Mouse (Mus musculus): Measurements from ENCODE around the gene Smoc1. TPM values are rescaled to one million over a fixed set of nuclear protein-coding genes. Genes with fewer than 3 reads are reported as not detected.

The Smoc1 gene
- total and polyA plus RNA-seq, 2 experiments from 2014 or later = 2.7 to 5.9 TPM

GRCm38 (mm10) chr12:80998528-80999221 is 27.9 kb upstream of the Smoc1 start:
- ATAC-seq (ENCODE audit: insufficient read depth, low read depth) (no peak), DNase-seq (ENCODE audit: low spot score) (no peak)
- WGBS = 7% methylated on average over 33 of the region's 33 CpGs
- no peak overlapping the region for H3K4me3 ChIP-seq (ENCODE audit: low read depth, low read length)
- H3K36me3 ChIP-seq (replicated peaks; ENCODE audit: control insufficient read depth, insufficient read depth, low read length) = no peaks in the 10 kb centered on the region
- H3K4me2 ChIP-seq (ENCODE audit: low read depth, low read length) = peak overlapping the region; percentile 9; the same call in 1 of the 2 replicates
- no peaks in the 10 kb centered on the region for H3K4me1 ChIP-seq (ENCODE audit: control insufficient read depth, insufficient read depth)
- no peak overlapping the region for H3K9ac ChIP-seq (replicated peaks; ENCODE audit: low read depth, low read length)
- H3K27me3 ChIP-seq (ENCODE audit: control insufficient read depth, insufficient read depth, low read length) = peaks cover 19% of the 10 kb centered on the region
- no peaks in the 10 kb centered on the region for H3K9me3 ChIP-seq (replicated peaks; ENCODE audit: control insufficient read depth, low read length)
- H3K27ac ChIP-seq (ENCODE audit: low read depth) = no peak overlapping the region
- no peak for TF ChIP-seq EP300 (IDR thresholded peaks at IDR 0.05; ENCODE audit: low read depth)
- TF ChIP-seq CTCF (IDR thresholded peaks at IDR 0.05; ENCODE audit: low read depth) = no peak

GRCm38 (mm10) chr12:81000924-81001323 is 25.7 kb upstream of the Smoc1 start:
- WGBS = 56% methylated on average over 4 of the region's 4 CpGs
- no peaks in the 10 kb centered on the region for H3K9me3 ChIP-seq (replicated peaks; ENCODE audit: control insufficient read depth, low read length)
- H3K27me3 ChIP-seq (ENCODE audit: control insufficient read depth, insufficient read depth, low read length) = peaks cover 19% of the 10 kb centered on the region
- ATAC-seq (ENCODE audit: insufficient read depth, low read depth) = no peak
- H3K4me1 ChIP-seq (ENCODE audit: control insufficient read depth, insufficient read depth) = no peaks in the 10 kb centered on the region
- H3K36me3 ChIP-seq (replicated peaks; ENCODE audit: control insufficient read depth, insufficient read depth, low read length) = no peaks in the 10 kb centered on the region
- no peak overlapping the region for H3K9ac ChIP-seq (replicated peaks; ENCODE audit: low read depth, low read length)
- no peak for TF ChIP-seq CTCF (IDR thresholded peaks at IDR 0.05; ENCODE audit: low read depth)
- no peak for TF ChIP-seq EP300 (IDR thresholded peaks at IDR 0.05; ENCODE audit: low read depth)
- no peak overlapping the region for H3K4me2 ChIP-seq (ENCODE audit: low read depth, low read length)
- no peak for DNase-seq (ENCODE audit: low spot score)
- H3K27ac ChIP-seq (ENCODE audit: low read depth) = no peak overlapping the region
- H3K4me3 ChIP-seq (ENCODE audit: low read depth, low read length) = no peak overlapping the region

- no peaks in the 10 kb centered on the region for H3K9me3 ChIP-seq (replicated peaks; ENCODE audit: control insufficient read depth, low read length)
- WGBS = 50% methylated on average over 13 of the region's 13 CpGs
- no peaks in the 10 kb centered on the region for H3K4me1 ChIP-seq (ENCODE audit: control insufficient read depth, insufficient read depth)
- H3K36me3 ChIP-seq (replicated peaks; ENCODE audit: control insufficient read depth, insufficient read depth, low read length) = no peaks in the 10 kb centered on the region
- DNase-seq (ENCODE audit: low spot score) (no peak), ATAC-seq (ENCODE audit: insufficient read depth, low read depth) (no peak)
- H3K4me2 ChIP-seq (ENCODE audit: low read depth, low read length) = no peak overlapping the region
- H3K27me3 ChIP-seq (ENCODE audit: control insufficient read depth, insufficient read depth, low read length) = peaks cover 13% of the 10 kb centered on the region
- no peak overlapping the region for H3K27ac ChIP-seq (ENCODE audit: low read depth)
- TF ChIP-seq EP300 (IDR thresholded peaks at IDR 0.05; ENCODE audit: low read depth) = no peak
- no peak for TF ChIP-seq CTCF (IDR thresholded peaks at IDR 0.05; ENCODE audit: low read depth)
- no peak overlapping the region for H3K4me3 ChIP-seq (ENCODE audit: low read depth, low read length)
- H3K9ac ChIP-seq (replicated peaks; ENCODE audit: low read depth, low read length) = no peak overlapping the region
These were observed 23.6 kb upstream of the Smoc1 start for GRCm38 (mm10) chr12:81002841-81003635.

- no peak overlapping the region for H3K27ac ChIP-seq (ENCODE audit: low read depth)
- TF ChIP-seq CTCF (IDR thresholded peaks at IDR 0.05; ENCODE audit: low read depth) (no peak), EP300 (IDR thresholded peaks at IDR 0.05; ENCODE audit: low read depth) (no peak)
- no peak overlapping the region for H3K4me2 ChIP-seq (ENCODE audit: low read depth, low read length)
- no peak overlapping the region for H3K9ac ChIP-seq (replicated peaks; ENCODE audit: low read depth, low read length)
- H3K4me1 ChIP-seq (ENCODE audit: control insufficient read depth, insufficient read depth) = peaks cover 4% of the 10 kb centered on the region; the same call in 1 of the 2 replicates
- H3K36me3 ChIP-seq (replicated peaks; ENCODE audit: control insufficient read depth, insufficient read depth, low read length) = no peaks in the 10 kb centered on the region
- DNase-seq (ENCODE audit: low spot score) (no peak), ATAC-seq (ENCODE audit: insufficient read depth, low read depth) (no peak)
- WGBS = 17% methylated on average over 3 of the region's 3 CpGs
- H3K27me3 ChIP-seq (ENCODE audit: control insufficient read depth, insufficient read depth, low read length) = no peaks in the 10 kb centered on the region
- H3K9me3 ChIP-seq (replicated peaks; ENCODE audit: control insufficient read depth, low read length) = no peaks in the 10 kb centered on the region
- H3K4me3 ChIP-seq (ENCODE audit: low read depth, low read length) = no peak overlapping the region
These were observed 16.8 kb upstream of the Smoc1 start for GRCm38 (mm10) chr12:81009813-81010212.

DNA sequence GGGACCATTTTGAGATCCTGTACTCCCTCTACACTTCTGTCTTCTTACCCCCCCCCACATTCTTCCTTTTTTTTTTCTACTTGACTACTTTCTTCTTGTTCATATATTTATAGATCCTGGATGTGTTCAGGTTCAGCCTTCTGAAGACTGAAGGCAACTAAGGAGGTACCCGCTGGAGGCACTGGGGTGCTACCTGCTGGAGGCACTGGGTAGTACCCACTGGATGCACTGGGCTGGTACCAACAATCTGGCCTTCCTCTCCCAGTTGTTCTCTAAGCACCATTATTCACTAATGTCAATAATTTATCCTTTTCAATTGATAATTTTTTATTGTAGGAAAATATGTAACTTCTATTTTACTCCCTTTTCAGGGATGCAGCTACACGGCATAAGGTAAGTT is 14.6 kb upstream of the Smoc1 start:
- H3K36me3 ChIP-seq (replicated peaks; ENCODE audit: control insufficient read depth, insufficient read depth, low read length) = no peaks in the 10 kb centered on the region
- no peak overlapping the region for H3K4me3 ChIP-seq (ENCODE audit: low read depth, low read length)
- H3K9me3 ChIP-seq (replicated peaks; ENCODE audit: control insufficient read depth, low read length) = no peaks in the 10 kb centered on the region
- 79% methylated on average over 2 of the region's 2 CpGs for WGBS
- ATAC-seq (ENCODE audit: insufficient read depth, low read depth) = no peak
- H3K27ac ChIP-seq (ENCODE audit: low read depth) = no peak overlapping the region
- H3K4me2 ChIP-seq (ENCODE audit: low read depth, low read length) = no peak overlapping the region
- no peaks in the 10 kb centered on the region for H3K27me3 ChIP-seq (ENCODE audit: control insufficient read depth, insufficient read depth, low read length)
- DNase-seq (ENCODE audit: low spot score) = no peak
- H3K9ac ChIP-seq (replicated peaks; ENCODE audit: low read depth, low read length) = no peak overlapping the region
- TF ChIP-seq CTCF (IDR thresholded peaks at IDR 0.05; ENCODE audit: low read depth) (no peak), EP300 (IDR thresholded peaks at IDR 0.05; ENCODE audit: low read depth) (no peak)
- peaks cover 4% of the 10 kb centered on the region; the same call in 1 of the 2 replicates for H3K4me1 ChIP-seq (ENCODE audit: control insufficient read depth, insufficient read depth)
